Mouse (Mus musculus) liver, embryonic 11.5 days (tissue): ENCODE results near the gene Paxx. TPM values are rescaled to one million over a fixed set of nuclear protein-coding genes. Genes with fewer than 3 reads are reported as not detected.

Experiments used
- ATAC-seq: fragments of 200-750 bp; cut with Nextera tagmentation; replicated peaks from 2 replicates; pipeline ENCODE4 v1.8.0; 2017; ENCODE audit warnings: moderate number of reproducible peaks, mild to moderate bottlenecking, moderate TSS enrichment, moderate library complexity; ENCODE audit not compliant: low FRiP score
- DNase-seq: peaks from one replicate; pipeline ENCODE4 v3.0.0-alpha.2; 2017; ENCODE audit warnings: low spot score
- H3K27ac ChIP-seq: fragments of 300-500 bp; sonication (generic); 2 replicates; pipeline ENCODE4 v1.5.1; 2014; ENCODE audit warnings: mild to moderate bottlenecking, low read depth, low read length, control low read depth
- H3K27me3 ChIP-seq: fragments of 300-500 bp; sonication (generic); replicated peaks from 2 replicates; pipeline ENCODE4 v1.6.1; 2014; ENCODE audit warnings: low read length, mixed read lengths; ENCODE audit not compliant: control insufficient read depth, insufficient read depth
- H3K36me3 ChIP-seq: fragments of 300-500 bp; sonication (generic); 2 replicates; pipeline ENCODE4 v1.6.1; 2014; ENCODE audit warnings: mild to moderate bottlenecking, low read length, moderate library complexity, mixed read lengths; ENCODE audit not compliant: control insufficient read depth, insufficient read depth
- H3K4me1 ChIP-seq: fragments of 300-500 bp; sonication (generic); replicated peaks from 2 replicates; pipeline ENCODE4 v1.6.1; 2014; ENCODE audit warnings: low read length, mixed read lengths; ENCODE audit not compliant: control insufficient read depth, insufficient read depth
- H3K4me2 ChIP-seq: fragments of 300-500 bp; sonication (generic); 2 replicates; pipeline ENCODE4 v1.6.1; 2014; ENCODE audit warnings: mild to moderate bottlenecking, control low read depth, moderate library complexity
- H3K4me3 ChIP-seq: fragments of 300-500 bp; sonication (generic); 2 replicates; pipeline ENCODE4 v1.5.1; 2014; ENCODE audit warnings: low read depth, low read length, control low read depth
- H3K9ac ChIP-seq: fragments of 300-500 bp; sonication (generic); 2 replicates; pipeline ENCODE4 v1.6.1; 2014; ENCODE audit warnings: low read depth, low read length, control low read depth
- H3K9me3 ChIP-seq: fragments of 300-500 bp; sonication (generic); 2 replicates; pipeline ENCODE4 v1.6.1; 2016; ENCODE audit warnings: low read length, inconsistent platforms, mixed read lengths; ENCODE audit not compliant: control insufficient read depth
- WGBS: fragments of 180-500 bp; shearing (Covaris S2); extraction: QIAGEN DNeasy Blood & Tissue Kit; methylation state at CpG from one replicate; pipeline ENCODE4 v1.1.7; 2014; 5-methylcytosine and 5-hydroxymethylcytosine counted together
- polyA plus RNA-seq: library from polyadenylated mRNA; unstranded; fragments of >200 nt; fragmentation: Nextera tagmentation; extraction: Ambion mirVana; gene quantifications from 2 replicates; pipeline ENCODE4 v1.2.1, GENCODE M21; 2014

The Paxx gene
- polyA plus RNA-seq, 1 experiment from 2014 or later = 14.3 TPM

- 80% methylated on average over 5 of the region's 5 CpGs for WGBS
These were observed 2.0 kb downstream of the Paxx start for GRCm38 (mm10) chr2:25458911-25459310.

DNA sequence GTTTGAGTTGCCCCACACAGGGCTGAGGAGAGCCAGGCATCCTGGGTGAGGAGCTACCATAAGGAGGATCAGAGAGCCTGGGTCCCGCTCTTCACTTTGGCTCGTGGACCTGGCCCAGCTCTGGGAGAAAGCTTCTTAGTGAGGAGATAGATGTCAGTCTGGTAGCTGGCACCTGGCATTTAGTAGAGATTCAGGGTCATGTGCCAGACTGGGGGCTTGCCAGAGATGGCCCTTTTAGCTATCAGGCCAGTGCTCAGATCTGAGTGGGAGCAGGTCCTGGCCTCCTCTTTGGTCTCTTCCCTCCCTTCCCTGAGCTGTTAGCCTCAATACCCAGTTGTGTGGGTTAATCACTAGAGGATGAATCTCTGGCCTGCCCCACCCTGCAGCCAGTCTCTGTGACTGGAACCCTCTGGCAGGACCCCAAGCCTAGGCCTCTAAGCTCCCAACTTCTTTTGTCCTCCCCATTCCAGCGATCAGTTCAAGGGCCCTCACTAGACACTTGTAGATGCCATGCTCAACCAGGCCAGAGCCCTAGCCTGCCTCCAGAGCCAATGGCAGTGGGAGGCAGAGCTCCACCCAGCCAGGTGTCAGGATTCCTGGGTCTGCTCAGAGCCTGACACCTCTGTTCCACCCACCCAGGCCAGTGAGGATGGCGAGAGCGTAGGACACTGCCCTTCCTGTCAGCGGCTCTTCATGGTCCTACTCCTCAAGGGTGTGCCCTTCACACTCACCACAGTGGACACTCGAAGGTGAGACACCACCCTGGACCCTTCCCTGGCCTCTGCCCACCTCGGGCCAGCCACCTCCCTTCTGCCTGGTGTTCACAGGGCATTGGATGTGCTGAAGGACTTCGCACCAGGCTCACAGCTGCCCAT is 3.6 kb downstream of the Paxx start:
- 81% methylated on average over 9 of the region's 9 CpGs for WGBS
- no peaks in the 10 kb centered on the region for H3K27me3 ChIP-seq
- no peaks in the 10 kb centered on the region for H3K9me3 ChIP-seq
- DNase-seq (no peak), ATAC-seq (no peak)
- no peaks in the 10 kb centered on the region for H3K36me3 ChIP-seq
- no peak overlapping the region for H3K9ac ChIP-seq
- H3K4me2 ChIP-seq = no peak overlapping the region
- peaks cover 11% of the 10 kb centered on the region for H3K4me1 ChIP-seq
- no peak overlapping the region for H3K27ac ChIP-seq
- no peak overlapping the region for H3K4me3 ChIP-seq

More at GRCm38 (mm10) chr2:25458911-25459310, 2.0 kb downstream of the Paxx start:
- Histone ChIP-seq H3K36me3 (no peaks in the 10 kb centered on the region), H3K4me2 (no peak overlapping the region), H3K9ac (no peak overlapping the region), H3K27me3 (no peaks in the 10 kb centered on the region), H3K27ac (no peak overlapping the region), H3K4me3 (no peak overlapping the region), H3K9me3 (no peaks in the 10 kb centered on the region), H3K4me1 (peaks cover 11% of the 10 kb centered on the region)
- ATAC-seq (no peak), DNase-seq (no peak)

GRCm38 (mm10) chr2:25456205-25456953 is 4.5 kb downstream of the Paxx start, which contains the start of gene Clic3:
Clic3 (plus strand) TSS chr2:25456838.
- DNase-seq = no peak
- H3K36me3 ChIP-seq = no peaks in the 10 kb centered on the region
- H3K4me3 ChIP-seq = no peak within 1 kb of the TSS
- H3K27me3 ChIP-seq = no peaks in the 10 kb centered on the region
- WGBS = 55% methylated on average over 14 of the region's 14 CpGs
- H3K9me3 ChIP-seq = no peaks in the 10 kb centered on the region
- H3K27ac ChIP-seq = no peak within 1 kb of the TSS
- no peak for ATAC-seq
- peaks cover 11% of the 10 kb centered on the region for H3K4me1 ChIP-seq
- H3K4me2 ChIP-seq = no peak within 1 kb of the TSS
- no peak within 1 kb of the TSS for H3K9ac ChIP-seq

DNA sequence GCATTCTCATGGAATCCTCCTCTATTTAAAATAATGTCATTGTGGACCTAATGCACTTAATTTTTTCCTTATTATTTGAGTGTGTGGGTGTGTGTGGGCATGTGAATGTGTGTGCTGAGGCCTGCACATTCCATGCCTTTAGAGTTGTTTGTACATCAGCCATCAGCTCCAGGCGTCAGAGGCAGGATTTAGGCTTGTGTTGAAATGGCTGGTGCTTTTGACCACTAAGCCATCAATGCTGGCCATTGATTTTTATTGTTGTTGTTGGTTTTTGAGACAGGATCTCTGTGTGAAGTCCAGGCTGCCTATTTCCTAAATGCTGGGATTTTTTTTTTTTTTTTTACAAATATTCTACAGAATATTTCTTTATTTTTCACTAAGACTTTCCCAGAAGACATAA is 7.9 kb downstream of the Paxx start:
- no peaks in the 10 kb centered on the region for H3K9me3 ChIP-seq
- WGBS = 47% methylated on average over 1 of the region's 1 CpGs
- H3K9ac ChIP-seq = no peak overlapping the region
- H3K4me3 ChIP-seq = no peak overlapping the region
- no peaks in the 10 kb centered on the region for H3K4me1 ChIP-seq
- H3K4me2 ChIP-seq = no peak overlapping the region
- DNase-seq = no peak
- H3K27me3 ChIP-seq = no peaks in the 10 kb centered on the region
- no peaks in the 10 kb centered on the region for H3K36me3 ChIP-seq
- ATAC-seq = no peak
- H3K27ac ChIP-seq = no peak overlapping the region

GRCm38 (mm10) chr2:25450853-25451647 is 9.8 kb downstream of the Paxx start:
- H3K27ac ChIP-seq = no peak overlapping the region
- H3K4me2 ChIP-seq = no peak overlapping the region
- no peak overlapping the region for H3K4me3 ChIP-seq
- H3K36me3 ChIP-seq = no peaks in the 10 kb centered on the region
- 71% methylated on average over 8 of the region's 8 CpGs for WGBS
- no peaks in the 10 kb centered on the region for H3K9me3 ChIP-seq
- H3K27me3 ChIP-seq = no peaks in the 10 kb centered on the region
- DNase-seq = no peak
- no peaks in the 10 kb centered on the region for H3K4me1 ChIP-seq
- H3K9ac ChIP-seq = no peak overlapping the region
- ATAC-seq = no peak

- H3K36me3 ChIP-seq = no peaks in the 10 kb centered on the region
- H3K9ac ChIP-seq = no peak overlapping the region
- H3K27ac ChIP-seq = no peak overlapping the region
- H3K27me3 ChIP-seq = no peaks in the 10 kb centered on the region
- H3K4me1 ChIP-seq = no peaks in the 10 kb centered on the region
- ATAC-seq (no peak), DNase-seq (no peak)
- 82% methylated on average over 14 of the region's 14 CpGs for WGBS
- no peak overlapping the region for H3K4me3 ChIP-seq
- no peak overlapping the region for H3K4me2 ChIP-seq
- no peaks in the 10 kb centered on the region for H3K9me3 ChIP-seq
These were observed 18.2 kb downstream of the Paxx start for GRCm38 (mm10) chr2:25442682-25443081.

DNA sequence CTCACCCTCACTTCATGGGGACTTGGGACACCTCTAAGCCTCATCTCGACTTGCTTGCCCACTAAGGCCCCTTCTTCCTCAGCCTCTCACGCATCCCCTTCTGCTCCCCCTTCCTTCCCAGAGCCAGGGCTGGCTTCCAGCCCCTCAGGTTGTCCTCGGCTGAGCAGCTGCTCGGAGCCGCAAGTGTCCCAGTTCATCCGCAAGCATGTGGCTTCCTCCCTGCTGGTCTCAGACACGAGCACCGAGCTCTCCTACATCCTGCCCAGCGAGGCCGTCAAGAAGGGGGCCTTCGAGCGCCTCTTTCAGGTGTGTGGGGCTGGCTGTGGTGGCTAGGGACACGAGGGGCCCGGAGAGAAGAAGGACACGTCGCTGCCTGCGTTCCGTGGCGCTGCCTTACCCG is 19.8 kb downstream of the Paxx start:
- Histone ChIP-seq H3K9ac (no peak overlapping the region), H3K4me1 (no peaks in the 10 kb centered on the region), H3K4me3 (no peak overlapping the region), H3K9me3 (no peaks in the 10 kb centered on the region), H3K27me3 (no peaks in the 10 kb centered on the region), H3K36me3 (no peaks in the 10 kb centered on the region), H3K27ac (no peak overlapping the region), H3K4me2 (no peak overlapping the region)
- 81% methylated on average over 20 of the region's 20 CpGs for WGBS
- ATAC-seq (no peak), DNase-seq (no peak)

DNA sequence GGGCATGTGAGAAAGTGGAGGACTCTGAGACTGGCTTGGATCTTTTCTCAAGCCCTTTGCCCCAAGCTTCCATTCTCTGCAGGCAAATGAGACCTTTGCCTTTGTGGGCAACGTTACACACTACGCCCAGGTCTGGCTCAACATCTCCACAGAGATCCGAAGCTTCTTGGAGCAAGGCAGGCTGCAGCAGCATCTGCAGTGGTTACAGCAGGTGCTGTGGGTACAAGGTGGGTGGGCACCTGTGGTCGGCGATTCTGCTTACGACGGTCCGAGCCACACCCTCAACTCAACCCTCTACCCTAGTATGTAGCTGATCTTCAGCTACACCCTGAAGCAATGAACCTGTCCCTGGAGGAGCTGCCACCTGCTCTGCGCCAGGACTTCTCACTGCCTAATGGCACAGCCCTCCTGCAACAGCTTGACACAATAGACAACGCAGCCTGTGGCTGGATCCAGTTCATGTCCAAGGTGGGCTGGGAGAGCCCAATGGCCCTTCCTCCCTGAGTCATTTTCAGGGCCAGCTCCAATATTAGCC is 24.5 kb downstream of the Paxx start:
- WGBS = 85% methylated on average over 10 of the region's 10 CpGs
- H3K9ac ChIP-seq = no peak overlapping the region
- no peak overlapping the region for H3K4me2 ChIP-seq
- no peak for DNase-seq
- no peaks in the 10 kb centered on the region for H3K36me3 ChIP-seq
- no peaks in the 10 kb centered on the region for H3K9me3 ChIP-seq
- H3K4me1 ChIP-seq = no peaks in the 10 kb centered on the region
- no peak overlapping the region for H3K4me3 ChIP-seq
- ATAC-seq = no peak
- no peak overlapping the region for H3K27ac ChIP-seq
- no peaks in the 10 kb centered on the region for H3K27me3 ChIP-seq
